Mouse (Mus musculus) cortical plate, adult 2 months (tissue): ENCODE results near the gene Olfr1368. TPM values are rescaled to one million over a fixed set of nuclear protein-coding genes. Genes with fewer than 3 reads are reported as not detected.

Experiments
- H3K27ac ChIP-seq: fragments of 200-500 bp; 2 replicates; pipeline ENCODE4 v1.5.1; 2012; ENCODE audit warnings: low read length, control low read depth, inconsistent platforms; ENCODE audit not compliant: insufficient read depth
- H3K4me1 ChIP-seq: fragments of 200-500 bp; 2 replicates; pipeline ENCODE4 v1.6.1; 2011; ENCODE audit warnings: low read length; ENCODE audit not compliant: control insufficient read depth, insufficient read depth
- H3K4me3 ChIP-seq: fragments of 200-500 bp; 2 replicates; pipeline ENCODE4 v1.5.1; 2011; ENCODE audit warnings: mild to moderate bottlenecking, low read length, control low read depth; ENCODE audit not compliant: insufficient read depth
- CTCF ChIP-seq: fragments of 200-500 bp; IDR thresholded peaks from 2 replicates; pipeline ENCODE4 v1.5.1; 2011; ENCODE audit warnings: mild to moderate bottlenecking, control low read depth, low read length; ENCODE audit not compliant: insufficient read depth; ENCODE audit errors: extremely low read depth
- POLR2A ChIP-seq: fragments of 200-500 bp; IDR thresholded peaks from 2 replicates; pipeline ENCODE4 v1.6.1; 2011; ENCODE audit warnings: mild to moderate bottlenecking, low read length, control low read depth; ENCODE audit not compliant: insufficient read depth; ENCODE audit errors: extremely low read depth
- polyA plus RNA-seq: library from polyadenylated mRNA; depleted of rRNA; stranded (reverse); fragments of >200 nt; gene quantifications from 2 replicates; pipeline ENCODE4 v1.2.3, GENCODE M21; 2012; rRNA removed

Olfr1368 gene
- not detected in 2 replicates for polyA plus RNA-seq

DNA sequence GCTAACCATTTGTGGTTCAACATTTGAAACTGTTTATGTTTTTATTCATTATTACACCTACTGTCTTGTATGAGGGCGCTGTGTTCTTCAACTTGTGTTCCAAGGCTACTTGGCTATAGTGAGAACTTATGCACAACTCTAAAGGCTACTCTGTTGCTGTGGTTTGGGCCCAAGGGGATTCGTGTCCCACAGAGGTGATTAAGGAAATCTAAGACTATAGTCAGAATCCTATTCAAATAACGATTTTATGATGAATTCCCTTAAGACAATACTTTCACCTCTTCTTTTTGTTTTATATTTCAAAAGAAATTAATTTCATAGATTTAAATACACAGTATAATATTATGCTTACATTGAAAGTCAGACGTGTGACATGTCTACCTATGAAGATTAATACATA lies at the start of gene Olfr1368:
TSS of gene Olfr1368 (minus strand) at position 101 of the 400 bp plus-strand sequence.
- H3K4me3 ChIP-seq: no peak within 1 kb of the TSS
- no peaks in the 10 kb centered on the region for H3K4me1 ChIP-seq
- TF ChIP-seq POLR2A (no peak), CTCF (no peak)

DNA sequence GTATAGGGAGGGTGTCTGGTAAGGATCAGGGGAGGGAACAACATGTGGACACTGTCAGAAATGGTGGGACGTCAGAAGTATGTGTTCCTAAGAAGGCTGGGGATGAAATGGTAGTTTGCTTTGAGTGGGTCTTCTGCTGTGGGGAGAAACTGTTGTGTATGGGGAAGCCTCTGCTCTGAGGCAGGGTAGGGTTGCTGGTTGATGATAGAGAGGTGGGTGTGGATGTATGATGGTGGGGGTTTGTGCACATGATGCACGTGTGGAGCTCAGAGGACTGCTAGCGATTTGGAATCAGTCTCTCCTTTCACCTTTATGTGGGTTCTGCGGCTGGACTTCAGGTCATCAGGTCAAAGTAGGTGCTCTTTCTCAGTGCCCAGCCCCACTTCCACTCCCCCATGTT lies 39.9 kb upstream of the Olfr1368 start:
- H3K27ac ChIP-seq: no peak overlapping the region
- no peak overlapping the region for H3K4me3 ChIP-seq
- TF ChIP-seq POLR2A (no peak), CTCF (no peak)

More for the DNA sequence above, at the start of gene Olfr1368:
- H3K27ac ChIP-seq: no peak within 1 kb of the TSS

DNA sequence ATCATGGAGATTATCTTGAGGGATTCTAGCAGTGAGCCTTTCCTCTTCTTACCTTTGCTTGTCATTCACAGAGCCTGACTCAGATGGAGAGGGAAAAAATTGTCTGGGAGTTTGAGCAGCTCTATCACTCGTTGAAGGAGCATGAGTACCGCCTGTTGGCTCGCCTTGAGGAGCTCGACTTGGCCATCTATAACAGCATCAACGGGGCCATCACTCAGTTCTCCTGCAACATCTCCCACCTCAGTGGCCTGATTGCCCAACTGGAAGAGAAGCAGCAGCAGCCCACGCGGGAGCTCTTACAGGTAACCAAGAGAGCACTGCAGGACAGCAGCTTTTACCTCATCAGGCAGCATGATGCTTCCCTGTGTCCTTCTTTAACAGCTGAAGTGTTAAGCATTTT lies 38.0 kb upstream of the Olfr1368 start:
- no peak for TF ChIP-seq POLR2A
- no peak for TF ChIP-seq CTCF
- H3K4me3 ChIP-seq: no peak overlapping the region
- no peak overlapping the region for H3K27ac ChIP-seq
- peaks cover 1% of the 10 kb centered on the region; the same call in 1 of the 2 replicates for H3K4me1 ChIP-seq

More for the DNA sequence above, 39.9 kb upstream of the Olfr1368 start:
- peaks cover 1% of the 10 kb centered on the region; the same call in 1 of the 2 replicates for H3K4me1 ChIP-seq

DNA sequence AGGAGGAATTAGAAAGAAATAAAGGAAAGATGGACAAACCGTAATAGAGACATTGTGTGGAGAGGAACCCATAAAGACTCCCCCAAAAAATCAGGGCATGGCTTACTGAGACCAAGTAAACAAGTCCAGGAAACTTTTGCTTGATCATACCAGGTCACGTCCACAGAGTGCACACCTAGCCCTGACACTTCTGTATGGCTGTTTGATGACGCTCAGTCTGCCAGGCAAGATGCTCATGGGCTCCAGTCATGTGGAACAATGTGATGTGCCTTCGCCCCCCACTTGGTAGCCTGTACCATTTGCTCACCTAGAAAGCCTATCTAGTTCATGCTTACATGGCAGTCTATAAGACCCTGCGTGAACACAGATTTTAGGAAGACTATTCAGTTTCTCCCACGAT lies 37.4 kb upstream of the Olfr1368 start:
- Histone ChIP-seq H3K4me3 (no peak overlapping the region), H3K27ac (no peak overlapping the region), H3K4me1 (peaks cover 1% of the 10 kb centered on the region; the same call in 1 of the 2 replicates)
- TF ChIP-seq POLR2A (no peak), CTCF (no peak)

DNA sequence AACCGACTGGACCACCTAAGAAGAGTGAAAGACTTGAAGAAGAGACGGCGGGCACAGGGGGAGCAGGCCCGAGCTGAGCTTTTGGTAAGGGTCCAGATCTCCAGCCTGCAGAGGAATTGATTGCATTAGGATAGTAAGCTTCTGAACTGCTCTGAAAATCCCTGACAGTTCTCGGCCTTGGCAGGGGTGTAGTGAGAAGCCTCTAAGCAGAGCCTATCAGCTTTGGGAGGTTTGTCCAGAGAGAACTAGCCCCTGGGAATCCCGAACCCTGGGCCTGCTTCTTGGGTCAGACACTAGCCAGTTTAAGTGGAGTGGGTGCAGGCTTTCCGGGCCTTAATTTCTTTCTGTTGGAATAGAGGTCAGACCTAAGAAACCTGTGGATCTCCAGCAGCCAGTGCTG lies 36.3 kb upstream of the Olfr1368 start:
- peaks cover 1% of the 10 kb centered on the region; the same call in 1 of the 2 replicates for H3K4me1 ChIP-seq
- H3K4me3 ChIP-seq: no peak overlapping the region
- TF ChIP-seq POLR2A: no peak
- no peak for TF ChIP-seq CTCF
- H3K27ac ChIP-seq: no peak overlapping the region

DNA sequence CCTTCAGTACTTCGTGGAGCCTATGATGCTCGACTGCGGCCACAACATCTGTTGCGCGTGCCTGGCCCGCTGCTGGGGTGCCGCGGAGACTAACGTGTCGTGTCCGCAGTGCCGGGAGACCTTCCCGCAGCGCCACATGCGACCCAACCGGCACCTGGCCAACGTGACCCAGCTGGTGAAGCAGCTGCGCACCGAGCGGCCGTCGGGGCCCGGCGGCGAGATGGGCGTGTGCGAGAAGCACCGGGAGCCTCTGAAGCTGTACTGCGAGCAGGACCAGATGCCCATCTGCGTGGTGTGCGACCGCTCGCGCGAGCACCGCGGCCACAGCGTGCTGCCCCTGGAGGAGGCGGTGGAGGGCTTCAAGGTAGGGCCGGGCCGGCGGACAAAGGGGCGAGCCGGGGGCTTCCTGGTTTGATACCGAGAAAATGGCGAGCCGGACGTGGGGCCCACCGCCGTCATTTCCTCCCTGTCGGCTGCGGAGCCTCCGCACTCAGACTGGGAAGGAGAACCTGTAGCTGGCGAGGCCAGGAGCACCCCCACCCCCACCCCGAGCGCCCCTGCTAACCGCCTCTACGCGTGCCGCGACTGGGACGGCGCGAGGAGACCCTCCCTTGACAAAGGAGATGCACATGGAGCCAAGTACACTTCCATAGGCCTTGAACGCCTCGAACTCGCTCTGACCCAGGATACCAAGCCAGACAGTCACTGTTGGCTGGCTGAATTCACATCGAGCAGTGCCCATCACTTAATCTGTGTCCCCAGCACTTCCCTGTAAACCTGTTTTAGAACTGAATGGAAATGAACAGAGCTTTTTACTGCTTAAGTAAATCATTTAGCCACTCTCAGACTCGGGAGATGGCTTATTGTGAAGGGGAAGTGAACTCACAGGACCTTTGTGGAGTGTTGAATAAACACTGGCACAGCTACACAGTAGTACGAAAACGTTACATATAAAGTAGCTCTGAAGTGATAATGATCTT lies 35.2 kb upstream of the Olfr1368 start:
- 0 out of 2 replicates have a peak overlapping the region, but pooled peaks have one; percentile 1 for H3K27ac ChIP-seq
- peak overlapping the region; percentile 75 for H3K4me3 ChIP-seq
- TF ChIP-seq CTCF (no peak), POLR2A (no peak)
- H3K4me1 ChIP-seq: peaks cover 1% of the 10 kb centered on the region; the same call in 1 of the 2 replicates

DNA sequence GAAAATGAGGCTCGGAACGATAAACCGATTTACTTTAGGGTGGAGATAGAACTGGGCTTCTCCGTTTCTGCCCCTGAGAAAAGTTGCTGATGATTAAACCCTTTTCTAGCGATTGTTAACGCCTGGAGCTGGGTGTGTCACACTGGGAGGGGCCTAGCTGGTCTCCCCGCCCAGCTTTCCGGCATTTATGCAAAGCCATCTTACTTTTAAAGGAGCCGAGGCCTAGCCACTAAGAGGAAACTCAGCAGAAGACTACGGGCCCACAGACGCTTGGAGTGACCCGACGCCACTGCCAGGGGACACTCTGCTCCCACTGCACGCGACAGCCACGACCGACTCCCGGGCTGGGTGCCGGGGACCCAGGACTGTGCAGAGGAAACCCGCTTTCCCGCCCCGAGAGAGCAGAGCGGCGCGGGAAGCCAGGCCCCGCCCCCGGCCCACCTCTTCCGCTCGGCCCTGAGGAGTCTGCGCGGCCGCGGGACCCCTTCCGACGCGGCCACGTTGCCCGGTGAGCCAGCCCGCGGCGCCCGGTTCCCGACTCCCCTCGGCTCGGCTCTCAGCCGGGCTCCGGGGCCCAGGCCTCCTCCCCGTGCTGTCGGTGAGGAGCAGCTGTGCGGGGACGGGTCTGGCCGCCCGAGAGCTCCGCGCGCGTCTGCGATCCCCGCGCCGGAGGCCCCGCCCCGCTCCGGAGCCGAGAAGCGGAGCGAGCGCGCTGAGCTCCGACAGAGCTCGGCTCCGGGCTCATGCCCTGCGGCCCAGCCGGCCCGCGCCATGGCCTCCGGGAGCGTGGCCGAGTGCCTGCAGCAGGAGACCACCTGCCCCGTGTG lies 34.3 kb upstream of the Olfr1368 start:
- Histone ChIP-seq H3K4me3 (peak overlapping the region; percentile 75), H3K27ac (peak overlapping the region; percentile 97), H3K4me1 (peaks cover 1% of the 10 kb centered on the region; the same call in 1 of the 2 replicates)
- TF ChIP-seq CTCF (no peak), POLR2A (0 out of 2 replicates have a peak, but pooled peaks have one; percentile 21)

DNA sequence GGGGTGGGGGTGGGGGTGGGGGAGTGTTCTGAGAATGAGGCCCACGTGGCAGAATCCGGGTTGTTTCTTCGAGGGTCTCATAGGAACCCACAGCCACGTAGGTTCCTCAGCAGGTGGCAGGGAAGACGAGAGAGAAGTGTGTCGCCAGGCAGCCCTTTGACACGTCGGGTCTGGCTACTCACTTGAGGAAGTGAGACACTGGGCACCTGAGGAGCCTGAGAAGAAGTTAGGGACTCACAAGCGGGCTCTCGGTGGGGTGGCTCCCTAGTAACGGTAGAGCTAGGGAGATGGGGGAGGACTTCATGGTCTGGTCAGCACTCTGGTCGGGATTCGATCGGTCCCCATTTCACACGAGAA lies 33.7 kb upstream of the Olfr1368 start, which contains the start of gene Trim27:
TSS of gene Trim27 (plus strand) at position 79 of the 357 bp plus-strand sequence.
- peak within 1 kb of the TSS; percentile 75 for H3K4me3 ChIP-seq
- peaks cover 1% of the 10 kb centered on the region; the same call in 1 of the 2 replicates for H3K4me1 ChIP-seq
- peak within 1 kb of the TSS; percentile 97 for H3K27ac ChIP-seq
- TF ChIP-seq CTCF: no peak

DNA sequence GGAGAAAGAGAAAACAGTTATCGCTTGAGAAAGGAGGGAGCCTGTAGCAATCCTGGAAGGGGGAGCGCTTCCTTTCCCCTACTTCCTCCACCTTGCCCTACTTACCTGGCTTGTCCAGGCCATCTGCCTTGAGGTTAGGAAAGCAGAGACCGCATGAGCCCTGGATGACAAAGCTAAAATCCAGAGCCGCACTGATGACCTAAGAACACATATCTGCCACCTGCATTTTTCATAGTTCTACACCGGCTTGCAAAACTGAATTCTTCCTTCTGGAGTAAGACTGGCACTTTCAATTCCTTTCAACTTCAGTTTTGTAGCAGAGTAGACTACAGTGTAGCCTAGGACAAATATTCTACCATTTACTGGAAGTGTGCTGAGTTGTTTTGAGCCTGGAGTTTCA lies 32.7 kb upstream of the Olfr1368 start:
- Histone ChIP-seq H3K4me3 (no peak overlapping the region), H3K4me1 (peaks cover 1% of the 10 kb centered on the region; the same call in 1 of the 2 replicates), H3K27ac (no peak overlapping the region)
- TF ChIP-seq POLR2A: no peak
- no peak for TF ChIP-seq CTCF
